Mouse (Mus musculus): Measurements from ENCODE around the gene Mmp9.

Mmp9 gene

GRCm38 (mm10) chr2:164956195-164956594 lies 15.6 kb downstream of the Mmp9 start:
- no peak for DNase-seq

- DNase-seq: no peak
These were observed 17.2 kb downstream of the Mmp9 start for GRCm38 (mm10) chr2:164957548-164958315.

- peak; percentile 73 for DNase-seq
These were observed 20.3 kb downstream of the Mmp9 start, which contains the start of gene Slc12a5 for GRCm38 (mm10) chr2:164960716-164961441. Gene Slc12a5, plus strand, starts transcription at chr2:164960802.

- DNase-seq: peak; percentile 77
These were observed 21.1 kb downstream of the Mmp9 start for GRCm38 (mm10) chr2:164961506-164962182.

- no peak for DNase-seq
These were observed 21.6 kb downstream of the Mmp9 start for GRCm38 (mm10) chr2:164962183-164962580.

GRCm38 (mm10) chr2:164964242-164964894 lies 23.8 kb downstream of the Mmp9 start:
- no peak for DNase-seq

GRCm38 (mm10) chr2:164964981-164965380 lies 24.4 kb downstream of the Mmp9 start:
- no peak for DNase-seq

- DNase-seq: no peak
These were observed 25.8 kb downstream of the Mmp9 start for GRCm38 (mm10) chr2:164966381-164966780.

GRCm38 (mm10) chr2:164967193-164967592 lies 26.6 kb downstream of the Mmp9 start:
- DNase-seq: no peak

GRCm38 (mm10) chr2:164967761-164968440 lies 27.3 kb downstream of the Mmp9 start:
- peak; percentile 89 for DNase-seq

- peak; percentile 57 for DNase-seq
These were observed 27.9 kb downstream of the Mmp9 start for GRCm38 (mm10) chr2:164968451-164968851.

- no peak for DNase-seq
These were observed 28.8 kb downstream of the Mmp9 start for GRCm38 (mm10) chr2:164969348-164969781.

- DNase-seq: peak; percentile 78
These were observed 30.1 kb downstream of the Mmp9 start for GRCm38 (mm10) chr2:164970631-164971196.

- DNase-seq: no peak
These were observed 32.1 kb downstream of the Mmp9 start for GRCm38 (mm10) chr2:164972646-164973045.

- DNase-seq: no peak
These were observed 35.0 kb downstream of the Mmp9 start for GRCm38 (mm10) chr2:164975611-164976010.

GRCm38 (mm10) chr2:164979749-164980148 lies 39.2 kb downstream of the Mmp9 start:
- DNase-seq: no peak

GRCm38 (mm10) chr2:164985962-164986361 lies 45.4 kb downstream of the Mmp9 start:
- no peak for DNase-seq

GRCm38 (mm10) chr2:164986371-164987027 lies 45.9 kb downstream of the Mmp9 start:
- DNase-seq: no peak

- no peak for DNase-seq
These were observed 48.2 kb downstream of the Mmp9 start for GRCm38 (mm10) chr2:164988777-164989176.

GRCm38 (mm10) chr2:164991111-164991510 lies 50.5 kb downstream of the Mmp9 start:
- DNase-seq: no peak

- no peak for DNase-seq
These were observed 51.2 kb downstream of the Mmp9 start for GRCm38 (mm10) chr2:164991808-164992207.

Data from right cerebral cortex, adult 18-20 months (tissue).